Mouse (Mus musculus) erythroblast, embryonic 14.5 days (primary cell): ENCODE measurements at regions not wholly inside any gene's neighbourhood (a gene's known extent, or its start where the extent isn't known, plus 50 kb on each side); places are given as distances from the start of the nearest gene placed in this dataset.

Experiments used
- GATA1 ChIP-seq: IDR thresholded peaks from 2 replicates; pipeline ENCODE4 v1.6.1; 2012; ENCODE audit warnings: low read length, inconsistent platforms, mixed read lengths
- TAL1 ChIP-seq: IDR thresholded peaks from 3 replicates; pipeline ENCODE4 v1.6.1; 2012; ENCODE audit warnings: low read length, inconsistent platforms, mixed read lengths

DNA sequence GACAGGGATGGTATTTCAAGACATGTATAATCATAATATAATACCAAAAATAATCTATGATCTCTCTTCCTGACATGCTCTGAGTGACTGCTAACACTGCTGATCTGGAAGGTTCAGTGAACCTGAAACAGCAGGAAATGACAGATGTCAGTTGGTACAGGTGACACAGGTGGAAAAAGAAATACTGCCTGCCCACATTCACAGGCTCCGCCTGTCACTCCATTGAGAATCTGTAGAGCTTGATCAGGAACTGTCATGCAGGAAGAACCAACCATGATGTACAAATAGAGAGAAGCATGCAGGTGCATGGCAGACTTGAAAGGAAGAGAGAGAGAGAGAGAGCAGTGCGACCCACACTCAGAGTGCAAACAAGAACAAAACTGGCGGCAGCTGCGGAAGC is 232.8 kb upstream of the Trib2 start:
- no peak for TF ChIP-seq GATA1
- TF ChIP-seq TAL1: no peak
